Mouse (Mus musculus) G1E-ER4 (cell line): ENCODE results near the gene Rnf216. TPM values are rescaled to one million over a fixed set of nuclear protein-coding genes. Genes with fewer than 3 reads are reported as not detected.

Source experiments
- GATA1 ChIP-seq: IDR thresholded peaks from one replicate; pipeline ENCODE4 v1.8.0; 2012; ENCODE audit warnings: low read length, inconsistent platforms
- polyA plus RNA-seq: library from polyadenylated mRNA; stranded (reverse); fragments of >175 nt; gene quantifications from 2 replicates; pipeline ENCODE4 v1.2.3, GENCODE M21; 2012

Gene Rnf216
- polyA plus RNA-seq, 1 experiment, result 32.3 TPM

- no peak for TF ChIP-seq GATA1
These were observed 12.1 kb upstream of the Rnf216 start for GRCm38 (mm10) chr5:143124805-143125378.

GRCm38 (mm10) chr5:143122673-143123072 is 9.9 kb upstream of the Rnf216 start:
- TF ChIP-seq GATA1, result no peak

GRCm38 (mm10) chr5:143122125-143122524 is 9.3 kb upstream of the Rnf216 start:
- no peak for TF ChIP-seq GATA1

- TF ChIP-seq GATA1, result no peak
These were observed 6.0 kb downstream of the Rnf216 start for GRCm38 (mm10) chr5:143106842-143107241.

GRCm38 (mm10) chr5:143103231-143103630 is 9.6 kb downstream of the Rnf216 start:
- TF ChIP-seq GATA1, result no peak

GRCm38 (mm10) chr5:143101626-143102025 is 11.2 kb downstream of the Rnf216 start:
- TF ChIP-seq GATA1, result no peak

- no peak for TF ChIP-seq GATA1
These were observed 17.5 kb downstream of the Rnf216 start for GRCm38 (mm10) chr5:143095256-143095655.

GRCm38 (mm10) chr5:143092891-143093290 is 19.9 kb downstream of the Rnf216 start:
- TF ChIP-seq GATA1, result no peak

- TF ChIP-seq GATA1, result no peak
These were observed 27.9 kb downstream of the Rnf216 start for GRCm38 (mm10) chr5:143084898-143085297.

GRCm38 (mm10) chr5:143079806-143080205 is 33.0 kb downstream of the Rnf216 start:
- TF ChIP-seq GATA1, result no peak

- peak; percentile 51 for TF ChIP-seq GATA1
These were observed 36.1 kb downstream of the Rnf216 start for GRCm38 (mm10) chr5:143076603-143077143.

GRCm38 (mm10) chr5:143075987-143076386 is 36.8 kb downstream of the Rnf216 start:
- no peak for TF ChIP-seq GATA1

- no peak for TF ChIP-seq GATA1
These were observed 43.7 kb downstream of the Rnf216 start for GRCm38 (mm10) chr5:143069048-143069447.

- no peak for TF ChIP-seq GATA1
These were observed 44.4 kb downstream of the Rnf216 start for GRCm38 (mm10) chr5:143068382-143068781.

- TF ChIP-seq GATA1, result peak; percentile 33
These were observed 46.2 kb downstream of the Rnf216 start for GRCm38 (mm10) chr5:143066551-143066958.

GRCm38 (mm10) chr5:143066096-143066495 is 46.7 kb downstream of the Rnf216 start:
- no peak for TF ChIP-seq GATA1

- no peak for TF ChIP-seq GATA1
These were observed 47.6 kb downstream of the Rnf216 start for GRCm38 (mm10) chr5:143065230-143065629.
